Mouse (Mus musculus) spleen, embryonic (tissue): ENCODE data around the gene P3h3.

Experiments used
- CTCF ChIA-PET: fragments of 350-600 bp; sonication (Branson Sonifier 250); formaldehyde crosslinking; loops from one replicate; lab custom pipeline; 2022; lab: Charles Lee

The P3h3 gene

GRCm38 (mm10) chr6:124856916-124857839 is at the start of gene P3h3:
Gene P3h3, minus strand, starts transcription at chr6:124857752.
- CTCF ChIA-PET, result interaction anchor here (0.6 kb wide), 1 partner anchor 88 kb away, joined by 3 read pairs; no protein-coding TSS in a partner anchor

- CTCF ChIA-PET, result interaction anchor here (1.2 to 1.3 kb wide), 3 partner anchors 10 to 12 kb away, joined by 3 to 4 read pairs (median 3); no protein-coding TSS in a partner anchor
These were observed 47.7 kb upstream of the P3h3 start for GRCm38 (mm10) chr6:124904991-124905860.

GRCm38 (mm10) chr6:124904161-124904981 is 46.8 kb upstream of the P3h3 start:
- CTCF ChIA-PET, result interaction anchor here (0.6 to 2.1 kb wide), 6 partner anchors 10 to 125 kb away, joined by 3 to 10 read pairs (median 3); no protein-coding TSS in a partner anchor

- CTCF ChIA-PET, result interaction anchor here (0.6 to 2.1 kb wide), 7 partner anchors 11 to 1519 kb away, joined by 3 to 10 read pairs (median 4); no protein-coding TSS in a partner anchor
These were observed 46.1 kb upstream of the P3h3 start for GRCm38 (mm10) chr6:124903580-124904151.

GRCm38 (mm10) chr6:124901851-124902250 is 44.3 kb upstream of the P3h3 start:
- CTCF ChIA-PET, result interaction anchor here (1.0 to 2.1 kb wide), 2 partner anchors 9 to 31 kb away, joined by 3 to 10 read pairs; no protein-coding TSS in a partner anchor

- CTCF ChIA-PET, result interaction anchor here (0.5 to 0.6 kb wide), 2 partner anchors 36 to 334 kb away, joined by 3 to 4 read pairs; no protein-coding TSS in a partner anchor
These were observed 43.4 kb upstream of the P3h3 start for GRCm38 (mm10) chr6:124900801-124901480.

GRCm38 (mm10) chr6:124900056-124900800 is 42.7 kb upstream of the P3h3 start:
- CTCF ChIA-PET, result interaction anchor here (0.5 to 0.7 kb wide), 3 partner anchors 36 to 335 kb away, joined by 3 to 7 read pairs (median 4); no protein-coding TSS in a partner anchor

GRCm38 (mm10) chr6:124898359-124898758 is 40.8 kb upstream of the P3h3 start:
- CTCF ChIA-PET, result no interaction called here

- CTCF ChIA-PET, result interaction anchor here (0.5 to 1.3 kb wide), 3 partner anchors 11 to 53 kb away, joined by 3 to 5 read pairs (median 4); partner anchors contain the start of gene Gpr162
These were observed 36.6 kb upstream of the P3h3 start for GRCm38 (mm10) chr6:124894113-124894512.

- CTCF ChIA-PET, result no interaction called here
These were observed 33.4 kb upstream of the P3h3 start for GRCm38 (mm10) chr6:124890997-124891396.

- CTCF ChIA-PET, result interaction anchor here (0.6 kb wide), 1 partner anchor 182 kb away, joined by 3 read pairs; no protein-coding TSS in a partner anchor
These were observed 31.1 kb upstream of the P3h3 start for GRCm38 (mm10) chr6:124888555-124889125.

GRCm38 (mm10) chr6:124887986-124888385 is 30.4 kb upstream of the P3h3 start, which contains the start of gene Cd4:
Gene Cd4, minus strand, starts transcription at chr6:124888221.
- CTCF ChIA-PET, result interaction anchor here (0.6 to 0.7 kb wide), 2 partner anchors 30 to 183 kb away, joined by 3 read pairs; no protein-coding TSS in a partner anchor

- CTCF ChIA-PET, result interaction anchor here (1.1 kb wide), 1 partner anchor 9 kb away, joined by 3 read pairs; no protein-coding TSS in a partner anchor
These were observed 28.4 kb upstream of the P3h3 start for GRCm38 (mm10) chr6:124885956-124886381.

- CTCF ChIA-PET, result no interaction called here
These were observed 27.4 kb upstream of the P3h3 start for GRCm38 (mm10) chr6:124884714-124885500.

- CTCF ChIA-PET, result no interaction called here
These were observed 25.8 kb upstream of the P3h3 start for GRCm38 (mm10) chr6:124883351-124883750.

GRCm38 (mm10) chr6:124881821-124882220 is 24.3 kb upstream of the P3h3 start:
- CTCF ChIA-PET, result no interaction called here

GRCm38 (mm10) chr6:124879390-124879789 is 21.8 kb upstream of the P3h3 start:
- CTCF ChIA-PET, result interaction anchor here (0.6 kb wide), 1 partner anchor 16 kb away, joined by 4 read pairs; no protein-coding TSS in a partner anchor
